Mouse (Mus musculus) liver, adult 2 months (tissue): ENCODE results near the gene Lhfpl1.

Source experiments
- CTCF ChIP-seq: fragments of 200-500 bp; IDR thresholded peaks from 2 replicates; pipeline ENCODE4 v1.5.1; 2011; ENCODE audit warnings: low read depth, low read length, control low read depth
- POLR2A ChIP-seq: fragments of 200-500 bp; IDR thresholded peaks from 2 replicates; pipeline ENCODE4 v1.6.1; 2011; ENCODE audit warnings: low read length, control low read depth; ENCODE audit not compliant: insufficient read depth; ENCODE audit errors: extremely low read depth

GRCm38 (mm10) chrX:145307174-145307573 lies 41.7 kb downstream of the Lhfpl1 start:
- no peak for TF ChIP-seq POLR2A
- no peak for TF ChIP-seq CTCF
